Mouse (Mus musculus): ENCODE measurements around the gene Ttc30a2. TPM values are rescaled to one million over a fixed set of nuclear protein-coding genes. Genes with fewer than 3 reads are reported as not detected.

Gene Ttc30a2
- polyA plus RNA-seq (2017; shearing (Covaris generic)), result not detected

DNA sequence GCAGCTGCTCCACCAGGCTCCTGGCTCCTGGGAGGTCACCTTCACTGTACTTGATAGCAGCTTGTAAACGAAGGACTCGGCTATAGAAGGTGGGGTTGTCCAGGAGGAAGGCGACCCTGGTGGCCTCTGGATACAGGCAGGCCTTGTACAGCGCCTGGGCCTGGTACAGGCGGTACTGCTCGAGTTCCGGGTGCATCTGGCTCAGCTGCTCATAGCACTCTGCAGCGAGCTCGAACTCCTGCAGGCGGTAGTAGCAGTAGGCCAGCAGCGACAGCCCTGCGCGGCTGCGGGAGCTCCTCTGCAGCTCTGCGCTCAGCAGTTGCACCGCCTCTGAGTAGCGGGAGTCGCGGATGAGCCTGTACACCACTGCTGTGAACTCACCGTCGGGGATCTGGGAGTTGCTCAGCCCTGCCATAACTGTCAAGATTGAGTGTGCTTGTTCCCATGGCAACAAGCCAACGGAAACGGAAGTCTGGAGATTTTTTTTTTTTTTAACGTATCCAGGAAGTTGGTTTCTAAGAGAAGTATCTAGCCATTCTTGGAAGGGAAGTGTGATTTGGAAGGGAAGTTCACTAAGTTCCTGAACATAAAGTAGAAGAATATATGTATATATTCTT is at the start of gene Ttc30a2:
Gene Ttc30a2, minus strand, starts transcription at position 419 of the 617 bp plus-strand sequence.

DNA sequence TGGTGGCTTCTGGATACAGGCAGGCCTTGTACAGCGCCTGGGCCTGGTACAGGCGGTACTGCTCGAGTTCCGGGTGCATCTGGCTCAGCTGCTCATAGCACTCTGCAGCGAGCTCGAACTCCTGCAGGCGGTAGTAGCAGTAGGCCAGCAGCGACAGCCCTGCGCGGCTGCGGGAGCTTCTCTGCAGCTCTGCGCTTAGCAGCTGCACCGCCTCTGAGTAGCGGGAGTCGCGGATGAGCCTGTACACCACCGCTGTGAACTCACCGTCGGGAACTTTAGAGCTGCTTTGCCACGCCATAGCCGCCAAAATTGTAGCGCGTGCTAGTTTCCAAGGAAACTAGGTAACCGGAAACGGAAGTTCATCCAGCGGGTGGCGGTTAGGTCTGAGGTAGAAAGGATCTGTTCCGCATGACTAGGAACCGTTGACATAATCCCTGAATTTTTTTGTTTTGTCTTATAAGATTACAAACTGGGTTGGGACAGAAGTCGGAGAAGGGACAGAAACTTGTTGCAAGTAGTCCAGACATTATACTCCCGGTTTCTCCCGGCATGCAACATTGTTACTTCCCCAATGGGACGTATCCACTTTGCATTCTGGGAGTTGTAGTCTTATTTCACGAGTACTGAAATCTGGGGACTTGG is 3.6 kb upstream of the Ttc30a2 start, which contains the start of gene Ttc30a1:
Gene Ttc30a1, minus strand, starts transcription at position 528 of the 642 bp plus-strand sequence.

DNA sequence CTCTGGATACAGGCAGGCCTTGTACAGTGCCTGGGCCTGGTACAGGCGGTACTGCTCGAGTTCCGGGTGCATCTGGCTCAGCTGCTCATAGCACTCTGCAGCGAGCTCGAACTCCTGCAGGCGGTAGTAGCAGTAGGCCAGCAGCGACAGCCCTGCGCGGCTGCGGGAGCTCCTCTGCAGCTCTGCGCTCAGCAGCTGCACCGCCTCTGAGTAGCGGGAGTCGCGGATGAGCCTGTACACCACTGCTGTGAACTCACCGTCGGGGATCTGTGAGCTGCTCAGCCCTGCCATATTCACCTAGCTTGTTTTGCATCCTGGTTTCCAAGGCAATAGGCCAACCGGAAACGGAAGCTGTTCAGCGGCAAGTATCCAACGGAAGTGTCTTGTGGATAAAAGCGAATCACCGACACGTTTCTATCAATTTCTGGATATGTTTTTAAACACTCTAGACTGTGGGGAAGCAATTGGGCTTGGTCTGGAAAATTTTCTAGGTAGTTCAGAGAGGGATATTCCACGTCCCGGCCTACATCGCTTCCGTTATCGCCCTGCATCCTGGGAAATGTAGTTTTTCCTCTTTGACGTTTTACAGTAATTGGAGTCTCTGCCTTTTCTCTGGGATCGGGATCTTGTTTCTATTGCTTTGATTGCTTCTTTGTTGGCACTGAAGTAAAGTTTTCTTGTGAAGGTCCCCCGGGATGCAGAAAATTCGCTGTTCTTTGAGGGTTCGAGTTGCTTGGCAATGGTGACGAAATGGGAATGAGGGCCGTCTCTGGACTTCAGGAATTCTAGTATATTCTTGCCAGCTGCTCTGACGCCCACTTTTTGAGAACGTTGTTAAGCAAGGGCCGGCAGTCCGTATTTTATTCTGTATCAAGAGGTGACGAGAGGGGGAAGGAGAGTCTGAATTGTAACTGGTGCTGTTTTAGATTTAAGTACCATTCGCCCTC is 39.6 kb downstream of the Ttc30a2 start, which contains the start of gene Ttc30b:
Gene Ttc30b, minus strand, starts transcription at position 469 of the 947 bp plus-strand sequence.

Other genes with a start within 250 kb of the Ttc30a2 start
- 62.3 TPM for gene Agps, start 146.0 kb downstream of the Ttc30a2 start, polyA plus RNA-seq (2017; shearing (Covaris generic))
- gene Ttc30b, start 39.6 kb downstream of the Ttc30a2 start, polyA plus RNA-seq (2017; shearing (Covaris generic)), result not detected
- 0.46 TPM for gene Ttc30a1, start 3.8 kb upstream of the Ttc30a2 start, polyA plus RNA-seq (2017; shearing (Covaris generic))